Mouse (Mus musculus) liver, postnatal 0 days (tissue): ENCODE results near the gene Cpeb3. TPM values are rescaled to one million over a fixed set of nuclear protein-coding genes. Genes with fewer than 3 reads are reported as not detected.
"Not testable (repeated sequence)": the region's sequence is repeated elsewhere in the genome, so short reads cannot be mapped to it uniquely, and the experiment has no call there.

Experiments
- ATAC-seq: fragments of 200-750 bp; cut with Nextera tagmentation; 2 replicates; pipeline ENCODE4 v1.8.0; 2017; ENCODE audit warnings: mild to moderate bottlenecking, moderate library complexity
- DNase-seq: peaks from one replicate; pipeline ENCODE4 v3.0.0-alpha.2; 2016
- H3K27ac ChIP-seq: fragments of 300-500 bp; sonication (generic); 2 replicates; pipeline ENCODE4 v1.5.1; 2014; ENCODE audit warnings: antibody characterized with exemption, moderate library complexity, mild to moderate bottlenecking, low read depth
- H3K27me3 ChIP-seq: fragments of 300-500 bp; sonication (generic); 2 replicates; pipeline ENCODE4 v1.6.1; 2014; ENCODE audit warnings: low read length, control low read depth, mixed read lengths; ENCODE audit not compliant: insufficient read depth
- H3K36me3 ChIP-seq: fragments of 300-500 bp; sonication (generic); replicated peaks from 2 replicates; pipeline ENCODE4 v1.6.1; 2014; ENCODE audit warnings: mild to moderate bottlenecking, control low read depth, low read length, moderate library complexity, mixed read lengths; ENCODE audit not compliant: insufficient read depth
- H3K4me1 ChIP-seq: fragments of 300-500 bp; sonication (generic); 2 replicates; pipeline ENCODE4 v1.6.1; 2014; ENCODE audit warnings: antibody characterized with exemption, mild to moderate bottlenecking, control low read depth; ENCODE audit not compliant: insufficient read depth
- H3K4me2 ChIP-seq: fragments of 300-500 bp; sonication (generic); 2 replicates; pipeline ENCODE4 v1.6.1; 2014; ENCODE audit warnings: low read depth, mild to moderate bottlenecking, low read length, moderate library complexity, mixed read lengths
- H3K4me3 ChIP-seq: fragments of 300-500 bp; sonication (generic); 2 replicates; pipeline ENCODE4 v1.5.1; 2014; ENCODE audit warnings: low read depth, low read length
- H3K9ac ChIP-seq: fragments of 300-500 bp; sonication (generic); replicated peaks from 2 replicates; pipeline ENCODE4 v1.6.1; 2014; ENCODE audit warnings: mild to moderate bottlenecking, moderate library complexity
- H3K9me3 ChIP-seq: fragments of 300-500 bp; sonication (generic); 2 replicates; pipeline ENCODE4 v1.6.1; 2016; ENCODE audit warnings: mild to moderate bottlenecking, control low read depth, low read length, mixed read lengths
- CTCF ChIP-seq: sonication (generic); IDR thresholded peaks from 2 replicates; pipeline ENCODE4 v1.5.1; 2016; ENCODE audit warnings: antibody characterized with exemption, low read depth
- EP300 ChIP-seq: IDR thresholded peaks from 2 replicates; pipeline ENCODE4 v1.6.1; 2016; ENCODE audit warnings: antibody characterized with exemption, low read depth, mild to moderate bottlenecking
- WGBS: fragments of 180-500 bp; shearing (Covaris S2); extraction: QIAGEN DNeasy Blood & Tissue Kit; methylation state at CpG from one replicate; pipeline ENCODE4 v1.1.7; 2014; ENCODE audit not compliant: insufficient replicate concordance; 5-methylcytosine and 5-hydroxymethylcytosine counted together
- polyA plus RNA-seq: library from polyadenylated mRNA; unstranded; fragments of >200 nt; fragmentation: Nextera tagmentation; extraction: Ambion mirVana; gene quantifications from 2 replicates; pipeline ENCODE4 v1.2.1, GENCODE M21; 2015

The Cpeb3 gene
- polyA plus RNA-seq, 1 experiment from 2014 or later: 2.1 TPM

DNA sequence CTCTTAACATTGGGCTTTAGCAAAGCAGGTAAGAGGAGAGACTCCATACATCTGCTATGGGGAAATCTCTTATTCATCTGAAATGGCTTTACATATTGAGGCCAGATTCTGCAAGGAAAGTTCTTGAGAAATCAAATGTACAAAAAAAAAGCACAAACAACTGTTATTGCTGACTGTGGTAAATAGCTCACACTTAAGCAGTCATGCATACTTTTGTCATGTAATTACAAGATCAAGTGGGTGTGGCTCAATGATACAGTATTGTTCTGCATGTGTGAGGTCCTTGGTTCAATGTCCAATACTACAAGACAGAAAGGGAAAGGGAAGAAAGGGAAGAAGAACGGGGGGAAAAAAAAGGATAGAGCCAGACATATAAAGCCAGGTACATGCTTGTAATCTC, 62.6 kb downstream of the Cpeb3 start:
- H3K36me3 ChIP-seq: no peaks in the 10 kb centered on the region
- H3K4me2 ChIP-seq: no peak overlapping the region
- H3K9ac ChIP-seq: no peak overlapping the region
- H3K9me3 ChIP-seq: no peaks in the 10 kb centered on the region
- DNase-seq: no peak
- peaks cover 9% of the 10 kb centered on the region for H3K4me1 ChIP-seq
- ATAC-seq: no peak
- H3K4me3 ChIP-seq: no peak overlapping the region
- H3K27me3 ChIP-seq: no peaks in the 10 kb centered on the region
- TF ChIP-seq EP300 (no peak), CTCF (no peak)
- H3K27ac ChIP-seq: no peak overlapping the region
- WGBS: 86% methylated on average over 1 of the region's 1 CpGs

DNA sequence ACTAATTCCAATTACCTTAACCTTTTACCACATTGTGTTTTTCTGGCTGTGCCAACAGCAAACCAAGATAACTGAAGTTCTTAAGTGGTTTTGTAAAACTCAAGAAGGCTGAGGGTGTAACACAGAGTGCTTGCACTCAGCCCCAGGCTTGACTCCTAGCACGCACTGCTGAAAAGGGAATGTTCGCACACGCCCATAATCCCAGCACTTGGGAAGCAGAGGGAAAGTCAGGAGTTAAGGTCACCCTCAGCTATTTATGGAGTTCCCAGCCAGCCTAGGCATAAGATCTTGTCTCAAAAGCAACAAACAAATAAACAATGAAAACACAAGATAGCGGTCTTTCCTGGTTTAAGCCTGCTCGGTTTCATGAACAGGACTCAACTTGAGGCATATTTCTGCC, 63.0 kb downstream of the Cpeb3 start:
- Histone ChIP-seq H3K9ac (no peak overlapping the region), H3K27me3 (no peaks in the 10 kb centered on the region), H3K4me2 (no peak overlapping the region), H3K36me3 (no peaks in the 10 kb centered on the region), H3K4me1 (peaks cover 9% of the 10 kb centered on the region), H3K27ac (no peak overlapping the region), H3K4me3 (no peak overlapping the region), H3K9me3 (no peaks in the 10 kb centered on the region)
- ATAC-seq: no peak
- WGBS: 94% methylated on average over 5 of the region's 5 CpGs
- TF ChIP-seq CTCF (no peak), EP300 (no peak)
- DNase-seq: no peak

DNA sequence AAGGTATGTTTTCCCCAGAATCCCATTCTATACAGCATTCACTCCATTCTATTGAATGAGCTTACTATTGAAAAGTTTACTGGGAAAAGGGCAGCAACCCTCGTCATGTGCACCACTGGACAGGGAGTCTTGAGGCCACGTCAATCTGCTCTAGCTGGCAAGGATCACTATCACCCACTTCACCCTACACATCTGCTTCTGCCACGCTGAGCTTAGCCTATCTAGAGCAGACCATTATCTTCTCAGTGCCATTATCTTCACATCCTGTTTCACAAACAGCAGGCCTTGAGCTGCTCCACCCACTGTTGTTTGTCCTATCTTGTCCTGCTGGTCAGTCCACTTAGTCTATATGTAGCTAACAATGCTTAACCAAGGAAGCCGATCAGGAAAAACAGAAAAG, 66.8 kb downstream of the Cpeb3 start:
- Histone ChIP-seq H3K9me3 (no peaks in the 10 kb centered on the region), H3K4me1 (peaks cover 9% of the 10 kb centered on the region), H3K4me2 (peak overlapping the region; percentile 28; the same call in 1 of the 2 replicates), H3K27me3 (no peaks in the 10 kb centered on the region), H3K9ac (no peak overlapping the region), H3K4me3 (no peak overlapping the region), H3K36me3 (no peaks in the 10 kb centered on the region), H3K27ac (no peak overlapping the region)
- ATAC-seq (peak; percentile 35; the same call in 1 of the 2 replicates), DNase-seq (no peak)
- TF ChIP-seq EP300 (peak; percentile 40; the same call in 1 of the 2 replicates), CTCF (no peak)
- WGBS: 35% methylated on average over 4 of the region's 4 CpGs

DNA sequence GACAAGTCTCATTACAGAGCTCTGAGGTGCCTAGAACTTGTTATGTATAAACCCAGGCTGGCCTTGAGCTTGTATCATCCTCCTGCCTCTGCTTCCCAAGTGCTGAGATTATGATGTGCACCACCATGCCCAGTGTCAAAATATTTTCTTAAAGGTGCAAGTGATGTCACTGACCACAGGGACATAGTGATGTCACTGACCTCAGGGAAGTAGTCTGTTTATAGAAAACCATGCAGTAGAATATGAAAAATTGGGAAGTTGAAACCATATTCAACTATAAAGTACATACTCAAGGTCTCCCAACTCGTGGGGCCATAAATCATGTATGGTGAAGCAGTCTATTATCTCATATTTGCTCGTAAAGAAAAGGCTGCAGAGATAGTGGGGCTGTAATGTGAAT, 71.3 kb downstream of the Cpeb3 start:
- Histone ChIP-seq H3K4me2 (no peak overlapping the region), H3K27me3 (no peaks in the 10 kb centered on the region), H3K4me3 (no peak overlapping the region), H3K36me3 (no peaks in the 10 kb centered on the region), H3K27ac (no peak overlapping the region), H3K4me1 (peaks cover 8% of the 10 kb centered on the region), H3K9ac (no peak overlapping the region), H3K9me3 (no peaks in the 10 kb centered on the region)
- ATAC-seq (no peak), DNase-seq (no peak)
- 25% methylated on average over 2 of the region's 2 CpGs for WGBS
- TF ChIP-seq EP300: no peak
- TF ChIP-seq CTCF: no peak

DNA sequence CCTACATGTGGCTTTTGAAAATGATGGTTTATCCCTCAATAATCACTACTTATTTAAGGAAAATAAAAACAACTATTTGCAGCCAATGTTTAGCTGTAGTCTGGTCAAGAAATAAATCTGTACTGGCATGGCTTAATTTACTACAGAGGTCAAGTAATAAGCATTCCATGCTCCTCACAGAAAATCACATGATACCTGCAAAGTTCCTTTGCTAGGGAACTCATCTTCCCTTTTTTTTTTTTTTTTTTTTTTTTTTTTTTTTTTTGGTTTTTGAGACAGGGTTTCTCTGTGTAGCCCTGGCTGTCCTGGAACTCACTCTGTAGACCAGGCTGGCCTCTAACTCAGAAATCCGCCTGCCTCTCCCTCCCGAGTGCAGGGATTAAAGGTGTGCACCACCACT, 72.9 kb downstream of the Cpeb3 start:
- not testable (repeated sequence) for H3K27me3 ChIP-seq

DNA sequence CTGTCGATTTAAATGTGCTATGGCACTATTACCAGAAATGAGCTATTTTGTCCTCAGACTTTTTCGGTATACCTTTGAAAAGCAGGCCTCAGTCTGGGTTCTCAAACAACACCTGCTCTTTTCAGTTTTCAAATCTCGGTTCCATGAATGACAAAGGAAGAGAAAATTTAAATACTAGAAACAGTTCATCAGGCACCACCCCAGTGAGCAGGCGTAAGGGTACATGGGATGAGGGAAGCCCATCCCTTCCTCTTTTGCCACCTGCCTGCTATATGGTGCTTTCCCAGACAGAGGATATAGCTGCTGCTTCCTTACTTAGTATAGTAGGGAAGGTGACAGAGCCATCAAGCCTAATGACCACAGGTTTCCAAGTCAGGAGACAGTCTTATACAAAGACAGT, 74.7 kb downstream of the Cpeb3 start:
- Histone ChIP-seq H3K4me2 (no peak overlapping the region), H3K27ac (no peak overlapping the region), H3K27me3 (no peaks in the 10 kb centered on the region), H3K36me3 (no peaks in the 10 kb centered on the region), H3K4me1 (no peaks in the 10 kb centered on the region), H3K9me3 (no peaks in the 10 kb centered on the region), H3K9ac (no peak overlapping the region), H3K4me3 (no peak overlapping the region)
- TF ChIP-seq CTCF (no peak), EP300 (no peak)
- 87% methylated on average over 4 of the region's 4 CpGs for WGBS
- no peak for ATAC-seq
- no peak for DNase-seq

More for the DNA sequence above, 72.9 kb downstream of the Cpeb3 start:
- not testable (repeated sequence) for H3K4me1 ChIP-seq, H3K4me2 ChIP-seq, H3K9me3 ChIP-seq, H3K9ac ChIP-seq, ATAC-seq, H3K27ac ChIP-seq, H3K4me3 ChIP-seq, H3K36me3 ChIP-seq, DNase-seq
- WGBS: 89% methylated on average over 2 of the region's 2 CpGs

DNA sequence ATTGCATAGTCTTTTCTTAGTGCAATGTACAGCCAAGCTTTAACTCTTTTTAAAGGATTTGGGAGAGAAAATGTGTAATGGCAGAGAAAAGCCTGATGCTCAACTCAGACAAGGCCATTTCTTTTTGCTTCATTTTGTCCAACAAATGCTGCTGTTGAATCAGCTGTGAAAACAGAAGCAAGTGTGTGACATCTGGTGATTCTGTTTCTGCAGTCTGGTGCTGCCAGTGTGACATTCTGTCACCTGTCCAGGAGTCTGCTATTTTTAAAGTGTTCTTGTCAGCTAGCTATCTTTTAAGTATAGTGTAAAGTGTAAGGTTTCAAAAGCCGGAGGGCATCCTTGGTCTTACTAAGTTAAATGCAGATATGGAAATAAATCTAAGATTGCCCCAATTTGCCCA, 76.7 kb downstream of the Cpeb3 start:
- DNase-seq: no peak
- ATAC-seq: no peak
- H3K4me3 ChIP-seq: no peak overlapping the region

More for the DNA sequence above, 76.7 kb downstream of the Cpeb3 start:
- H3K9ac ChIP-seq: no peak overlapping the region
- 94% methylated on average over 1 of the region's 1 CpGs for WGBS
- H3K27me3 ChIP-seq: no peaks in the 10 kb centered on the region
- H3K36me3 ChIP-seq: no peaks in the 10 kb centered on the region
- TF ChIP-seq EP300: no peak
- TF ChIP-seq CTCF: no peak
- no peaks in the 10 kb centered on the region for H3K9me3 ChIP-seq
- H3K4me1 ChIP-seq: 0 out of 2 replicates have a peak, but pooled peaks cover 4% of the 10 kb centered on the region
- H3K27ac ChIP-seq: no peak overlapping the region
- no peak overlapping the region for H3K4me2 ChIP-seq
